ENCODE assay signal across 8 mouse cellular contexts in the genomic region with DNA sequence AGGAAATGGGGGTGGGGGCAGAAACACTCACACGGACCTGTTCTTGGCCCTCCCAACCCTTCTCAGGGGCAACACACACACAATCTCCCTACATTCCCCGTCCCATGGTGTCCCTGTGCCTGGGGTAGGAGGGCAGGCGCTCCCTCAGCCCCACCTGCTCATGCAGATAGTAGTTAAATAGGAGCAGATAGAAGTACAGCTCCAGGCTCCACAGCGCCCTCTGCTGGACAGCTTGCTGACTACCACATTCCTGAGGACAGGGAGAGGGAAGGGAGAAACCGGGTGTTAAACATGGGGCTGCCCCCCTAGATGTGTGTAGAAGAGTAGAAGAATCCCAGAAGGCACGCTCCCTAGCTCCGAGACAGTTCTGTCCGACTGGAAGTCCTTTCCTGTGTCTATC. TPM values are rescaled to one million over a fixed set of nuclear protein-coding genes. Genes with fewer than 3 reads are reported as not detected.
DNase-seq lines count a peak whose midpoint lies in the region.
"Had no signal": no experiment of that assay in that cellular context is flagged by ENCODE, and none has a peak within 500 bp of the region (broad histone marks: within the 10 kb centered on the region; RNA-seq: fewer than 3 reads in every experiment).

No protein-coding gene starts in this region.

- DNase-seq in 3134 (ENCODE audit: extremely low read depth, insufficient read length, low spot score) (peak; percentile 30), A20 (ENCODE audit: low read depth, low spot score) (peak; percentile 65)
- DNase-seq in brain, adult 2 months (ENCODE audit: low read depth, low spot score) = peak; percentile 63
- peak; percentile 25 to 76 for DNase-seq in frontal cortex, adult 2 months (ENCODE audit: extremely low spot score in 1 of 2, low spot score in 1 of 2)
- peak; percentile 38 for DNase-seq in layer of hippocampus, adult 9-10 months (ENCODE audit: low spot score)
- peak; percentile 81 for DNase-seq in lung, postnatal 36 days
- DNase-seq in spleen, postnatal 10 days (ENCODE audit: low spot score in 2 of 2) = peak; percentile 52 to 81

RNA-seq across cellular contexts. Expression of a gene that starts 39.4 kb away (rescaled TPM):
- polyA plus RNA-seq in frontal cortex, adult 2 months (2012; rRNA removed) = 11.6 and 13.5 TPM in 2 replicates

RNA-seq across cellular contexts. Expression of a gene that starts 46.3 kb away (rescaled TPM):
- 0.10 and 0.38 TPM in 2 replicates for polyA plus RNA-seq in frontal cortex, adult 2 months (2012; rRNA removed)
- polyA plus RNA-seq: stomach, embryonic 16.5 days had no signal

Comparison
In these comparisons a context has a peak if more than half of its experiments do, and no peak if none do; other contexts are left out.
1. Peak in every context shown above with its lines: DNase-seq.
2. DNase-seq: peak in every context shown above with its lines; median percentile 81 in lung, postnatal 36 days; 66 in spleen, postnatal 10 days; 65 in A20; 63 in brain, adult 2 months; 50 in frontal cortex, adult 2 months; 38 in layer of hippocampus, adult 9-10 months; 30 in 3134.